Mouse (Mus musculus) limb, embryonic 14.5 days (tissue): ENCODE results near the gene Hoxb4. TPM values are rescaled to one million over a fixed set of nuclear protein-coding genes. Genes with fewer than 3 reads are reported as not detected.

Source experiments
- ATAC-seq: fragments of 200-750 bp; cut with Nextera tagmentation; 2 replicates; pipeline ENCODE4 v1.8.0; 2017; ENCODE audit warnings: low read depth, moderate number of reproducible peaks, moderate TSS enrichment; ENCODE audit not compliant: low FRiP score
- DNase-seq: peaks from one replicate; pipeline ENCODE4 v3.0.0-alpha.2; 2015; ENCODE audit warnings: low spot score
- H3K27ac ChIP-seq: fragments of 300-500 bp; sonication (generic); replicated peaks from 2 replicates; pipeline ENCODE4 v1.5.1; 2014; ENCODE audit warnings: low read depth, mild to moderate bottlenecking, low read length, moderate library complexity, mixed read lengths
- H3K27me3 ChIP-seq: fragments of 300-500 bp; sonication (generic); 2 replicates; pipeline ENCODE4 v1.6.1; 2014; ENCODE audit warnings: low read length, mixed read lengths; ENCODE audit not compliant: control insufficient read depth, insufficient read depth
- H3K36me3 ChIP-seq: fragments of 300-500 bp; sonication (generic); 2 replicates; pipeline ENCODE4 v1.6.1; 2014; ENCODE audit warnings: mild to moderate bottlenecking, low read length, moderate library complexity, mixed read lengths; ENCODE audit not compliant: control insufficient read depth, insufficient read depth
- H3K4me1 ChIP-seq: fragments of 300-500 bp; sonication (generic); 2 replicates; pipeline ENCODE4 v1.6.1; 2014; ENCODE audit warnings: antibody characterized with exemption, low read length, mixed read lengths; ENCODE audit not compliant: control insufficient read depth, insufficient read depth
- H3K4me2 ChIP-seq: fragments of 300-500 bp; sonication (generic); replicated peaks from 2 replicates; pipeline ENCODE4 v1.6.1; 2014; ENCODE audit warnings: low read depth, mild to moderate bottlenecking, low read length, moderate library complexity; ENCODE audit not compliant: severe bottlenecking
- H3K4me3 ChIP-seq: fragments of 300-500 bp; sonication (generic); replicated peaks from 2 replicates; pipeline ENCODE4 v1.5.1; 2014; ENCODE audit warnings: low read length
- H3K9ac ChIP-seq: fragments of 300-500 bp; sonication (generic); 2 replicates; pipeline ENCODE4 v1.6.1; 2014; ENCODE audit warnings: mild to moderate bottlenecking, low read depth, low read length, moderate library complexity; ENCODE audit not compliant: severe bottlenecking
- H3K9me3 ChIP-seq: fragments of 300-500 bp; sonication (generic); 2 replicates; pipeline ENCODE4 v1.6.1; 2016; ENCODE audit warnings: low read length; ENCODE audit not compliant: control insufficient read depth
- POLR2A ChIP-seq: fragments of 200-500 bp; IDR thresholded peaks from 2 replicates; pipeline ENCODE4 v1.8.0; 2012; ENCODE audit warnings: inconsistent platforms, mild to moderate bottlenecking, moderate library complexity, borderline replicate concordance; ENCODE audit not compliant: insufficient read depth, insufficient read length; ENCODE audit errors: extremely low read depth
- WGBS: fragments of 180-500 bp; shearing (Covaris S2); extraction: QIAGEN DNeasy Blood & Tissue Kit; methylation state at CpG from one replicate; pipeline ENCODE4 v1.1.7; 2014; 5-methylcytosine and 5-hydroxymethylcytosine counted together
- polyA plus RNA-seq, 2 experiments: library from polyadenylated mRNA; depleted of rRNA in 1 of 2; stranded (reverse) in 1 of 2; unstranded in 1 of 2; fragments of >200 nt; fragmentation: Nextera tagmentation in 1 of 2; extraction: Ambion mirVana in 1 of 2; gene quantifications; 2 replicates each; pipeline versions ENCODE4 v1.2.1 to v1.2.3; 2012 to 2014

Hoxb4 gene
- polyA plus RNA-seq, 2 experiments = 0.17 to 2.3 TPM

DNA sequence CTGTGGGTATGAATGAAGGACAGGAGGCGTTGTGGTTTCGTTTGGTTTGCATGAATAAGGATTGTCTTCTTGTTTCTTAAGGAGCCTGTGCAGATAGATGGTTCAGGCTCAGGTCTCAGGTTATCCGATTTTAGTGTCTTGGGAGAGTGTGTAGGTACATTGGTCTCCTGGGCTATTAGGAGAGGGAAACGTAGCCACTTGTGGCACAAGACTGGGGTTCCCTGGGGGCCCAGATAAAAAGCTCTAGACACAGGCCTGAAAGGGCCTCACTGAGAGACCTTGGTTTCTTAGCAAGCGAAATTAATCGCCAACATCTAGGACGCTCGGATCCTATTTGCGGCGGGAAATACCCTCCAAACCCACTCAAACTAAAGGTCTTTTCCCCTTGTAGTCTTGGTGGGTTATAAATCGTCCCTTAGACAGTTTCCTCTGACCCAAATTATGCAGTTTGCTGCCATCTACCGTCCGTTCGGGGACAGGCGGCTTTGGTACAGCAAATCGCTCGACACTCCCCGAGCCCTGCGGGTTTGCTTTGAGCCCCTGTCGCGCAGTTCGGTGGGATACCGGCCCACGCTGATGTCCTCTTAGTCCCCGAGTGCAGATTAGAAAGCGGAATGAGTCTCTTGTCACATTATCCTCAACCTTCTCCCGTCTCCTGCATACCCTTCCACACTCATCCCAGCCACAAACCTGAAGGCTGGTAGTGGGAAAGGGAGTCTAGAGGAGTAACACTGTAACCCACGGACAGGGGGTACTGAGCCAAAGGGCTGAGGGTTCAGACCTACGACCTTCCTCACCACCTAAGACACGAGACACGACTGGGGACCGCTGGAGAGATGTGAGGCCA lies 23.6 kb upstream of the Hoxb4 start:
- 0 out of 2 replicates have a peak overlapping the region, but pooled peaks have one; percentile 13 for H3K4me2 ChIP-seq
- no peak for TF ChIP-seq POLR2A
- WGBS = 0% methylated on average over 32 of the region's 32 CpGs
- no peak overlapping the region for H3K9ac ChIP-seq
- peaks cover 100% of the 10 kb centered on the region for H3K27me3 ChIP-seq
- ATAC-seq (0 out of 2 replicates have a peak, but pooled peaks have one; percentile 38), DNase-seq (peak; percentile 73)
- H3K36me3 ChIP-seq = no peaks in the 10 kb centered on the region
- no peaks in the 10 kb centered on the region for H3K9me3 ChIP-seq
- no peak overlapping the region for H3K27ac ChIP-seq
- H3K4me3 ChIP-seq = peak overlapping the region; percentile 20; the same call in 1 of the 2 replicates
- no peaks in the 10 kb centered on the region for H3K4me1 ChIP-seq

DNA sequence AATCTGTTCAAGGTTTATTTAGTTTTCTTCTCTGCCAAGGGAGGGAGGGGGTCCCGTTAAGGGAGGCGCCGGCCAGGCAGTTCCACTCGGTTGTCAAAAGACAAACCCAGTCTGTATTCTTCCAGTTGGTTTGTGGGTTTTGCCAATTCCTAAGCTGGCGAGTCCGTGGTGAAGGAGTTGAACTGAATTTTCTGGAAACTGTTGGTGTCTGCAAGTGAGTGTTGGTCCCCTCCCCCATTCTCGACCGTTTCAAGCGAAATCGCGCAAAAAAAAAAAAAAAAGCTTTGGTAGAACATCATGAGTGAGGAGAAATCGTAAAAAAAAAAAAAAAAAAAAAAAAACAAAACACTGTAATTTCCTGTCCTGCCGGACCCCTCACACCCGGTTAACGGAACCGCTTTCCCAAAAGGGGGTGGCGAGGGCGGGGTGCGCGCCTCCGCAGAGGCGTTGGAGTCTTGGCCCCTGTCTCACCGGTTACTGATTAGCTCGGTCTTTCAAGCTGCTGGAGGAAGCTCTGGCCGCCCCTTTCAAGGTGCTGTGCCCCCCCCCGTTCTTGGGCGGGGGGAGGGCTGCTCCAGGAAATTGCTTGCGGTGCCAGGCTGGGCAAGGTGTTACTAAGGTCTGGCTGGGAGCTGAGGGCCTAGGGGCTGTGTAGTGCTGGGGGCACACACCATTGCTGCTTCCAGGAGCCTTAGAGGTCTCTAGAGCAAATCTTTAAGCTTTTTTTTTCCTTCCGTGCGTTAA lies 22.8 kb upstream of the Hoxb4 start:
- Histone ChIP-seq H3K4me1 (no peaks in the 10 kb centered on the region), H3K36me3 (no peaks in the 10 kb centered on the region), H3K27me3 (peaks cover 100% of the 10 kb centered on the region), H3K9ac (no peak overlapping the region), H3K4me3 (no peak overlapping the region), H3K4me2 (0 out of 2 replicates have a peak overlapping the region, but pooled peaks have one; percentile 1), H3K9me3 (no peaks in the 10 kb centered on the region), H3K27ac (no peak overlapping the region)
- DNase-seq (no peak), ATAC-seq (no peak)
- TF ChIP-seq POLR2A = no peak
- WGBS = under 1% methylated on average over 30 of the region's 30 CpGs

DNA sequence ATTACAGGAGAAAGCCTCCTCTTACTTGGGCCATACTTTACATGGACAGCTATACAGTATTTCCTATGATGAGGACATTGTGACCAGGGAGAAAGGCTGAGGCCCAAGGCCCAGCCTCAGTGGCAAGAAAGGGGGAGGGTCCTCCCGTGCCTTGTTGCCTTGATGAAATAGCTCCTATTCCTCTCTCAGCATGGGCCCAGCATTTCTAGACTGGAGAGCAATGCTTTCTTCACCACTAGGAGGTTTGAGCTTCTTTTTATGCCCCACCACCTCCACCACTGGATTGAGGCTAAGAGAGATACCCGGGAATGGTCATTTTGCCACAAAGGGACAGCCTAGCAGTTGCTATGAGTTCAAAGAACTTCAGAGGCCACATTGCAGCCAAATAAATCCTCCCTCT lies 21.1 kb upstream of the Hoxb4 start:
- Histone ChIP-seq H3K4me2 (no peak overlapping the region), H3K9ac (no peak overlapping the region), H3K4me1 (no peaks in the 10 kb centered on the region), H3K4me3 (no peak overlapping the region), H3K27ac (no peak overlapping the region), H3K36me3 (no peaks in the 10 kb centered on the region), H3K9me3 (no peaks in the 10 kb centered on the region), H3K27me3 (peaks cover 100% of the 10 kb centered on the region)
- TF ChIP-seq POLR2A = no peak
- 8% methylated on average over 2 of the region's 2 CpGs for WGBS
- ATAC-seq (no peak), DNase-seq (no peak)

DNA sequence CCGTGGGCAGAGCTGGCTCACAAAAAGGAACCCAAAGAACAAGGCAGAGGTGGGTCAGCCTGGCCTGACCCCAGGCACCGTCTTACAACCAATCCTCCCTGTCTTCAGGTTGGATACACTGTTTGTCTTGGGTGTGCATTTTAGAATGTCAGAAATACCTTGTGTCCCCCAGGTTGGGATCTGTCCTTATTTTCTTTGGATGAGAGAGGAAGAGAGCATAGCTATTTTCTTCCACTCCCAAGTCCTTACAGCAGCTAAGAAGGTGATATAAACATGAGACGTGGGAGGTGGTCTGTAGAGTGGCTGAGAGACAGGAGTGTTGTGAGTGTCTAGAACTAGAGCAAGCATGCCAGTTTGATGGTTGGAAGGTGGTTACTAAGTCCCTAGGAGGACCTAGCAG lies 20.6 kb upstream of the Hoxb4 start:
- Histone ChIP-seq H3K36me3 (no peaks in the 10 kb centered on the region), H3K27ac (no peak overlapping the region), H3K4me3 (no peak overlapping the region), H3K9me3 (no peaks in the 10 kb centered on the region), H3K27me3 (peaks cover 100% of the 10 kb centered on the region), H3K4me2 (no peak overlapping the region), H3K9ac (no peak overlapping the region), H3K4me1 (no peaks in the 10 kb centered on the region)
- DNase-seq = no peak
- TF ChIP-seq POLR2A = no peak
- no peak for ATAC-seq
- 11% methylated on average over 3 of the region's 3 CpGs for WGBS

DNA sequence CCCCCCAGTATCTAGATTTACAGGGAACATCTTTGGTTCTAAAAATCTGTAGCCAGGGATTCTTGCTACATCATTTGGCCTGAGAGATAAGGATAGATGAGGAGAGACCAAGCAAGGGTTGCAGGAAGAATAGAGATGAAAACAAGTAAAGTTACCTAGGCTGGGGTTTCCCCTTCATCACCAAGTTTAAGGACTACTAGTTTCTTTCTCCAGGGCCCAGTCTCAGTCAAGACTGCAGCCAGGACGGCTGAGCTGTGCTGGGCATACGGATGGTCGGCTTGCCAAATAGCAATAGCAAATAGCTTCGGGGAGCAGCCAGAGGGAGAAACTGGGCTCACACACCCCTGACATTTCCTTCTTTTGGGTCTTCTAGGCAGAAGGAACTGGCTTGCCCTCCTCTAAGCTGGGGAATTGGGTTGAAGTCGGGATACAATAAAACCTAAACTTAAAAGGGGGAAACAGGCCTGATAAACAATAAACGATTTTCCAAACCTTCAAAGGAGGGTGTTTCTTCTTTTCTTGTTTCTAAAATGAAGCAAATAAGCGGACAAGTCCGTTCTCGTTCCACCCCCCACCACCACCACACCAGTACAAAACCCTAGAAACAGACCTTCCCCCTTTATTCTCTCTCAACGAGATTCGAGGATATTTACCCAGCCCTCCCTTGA lies 20.0 kb upstream of the Hoxb4 start:
- no peaks in the 10 kb centered on the region for H3K4me1 ChIP-seq
- ATAC-seq (no peak), DNase-seq (no peak)
- no peak overlapping the region for H3K27ac ChIP-seq
- H3K4me2 ChIP-seq = no peak overlapping the region
- TF ChIP-seq POLR2A = no peak
- H3K4me3 ChIP-seq = no peak overlapping the region
- 7% methylated on average over 11 of the region's 11 CpGs for WGBS
- H3K36me3 ChIP-seq = no peaks in the 10 kb centered on the region
- H3K27me3 ChIP-seq = peaks cover 100% of the 10 kb centered on the region
- no peak overlapping the region for H3K9ac ChIP-seq
- H3K9me3 ChIP-seq = no peaks in the 10 kb centered on the region
